Mouse (Mus musculus) stomach, postnatal 0 days (tissue): ENCODE data around the gene Crybb3.

Experiments
- CTCF ChIP-seq: IDR thresholded peaks from 2 replicates; pipeline ENCODE4 v1.5.1; 2016; ENCODE audit warnings: antibody characterized with exemption, low read depth, mild to moderate bottlenecking, moderate library complexity
- EP300 ChIP-seq: optimal IDR thresholded peaks from 2 replicates; pipeline ENCODE3; 2016; ENCODE audit warnings: antibody characterized with exemption

DNA sequence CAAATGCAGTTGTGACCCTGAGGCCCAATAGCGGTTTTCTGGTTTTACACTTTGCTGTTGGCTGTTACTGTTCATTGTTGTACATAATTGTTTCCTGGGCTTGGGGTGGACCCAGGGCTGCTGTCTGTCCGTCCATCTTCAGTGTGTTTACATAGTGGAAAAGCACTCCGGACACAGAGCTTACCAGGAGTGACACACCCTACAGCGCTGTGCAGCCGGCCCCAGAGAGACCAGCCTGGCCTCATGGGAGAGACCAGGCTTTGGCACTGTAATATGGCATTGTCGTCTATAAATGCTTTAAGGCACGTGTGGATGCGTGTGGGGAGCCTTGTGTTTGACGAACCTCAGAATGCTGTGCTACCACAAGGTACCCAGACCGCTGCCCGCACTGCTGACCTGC lies 19.0 kb upstream of the Crybb3 start:
- no peak for TF ChIP-seq CTCF
- TF ChIP-seq EP300 = no peak
